Mouse (Mus musculus) E14TG2a.4 (cell line): ENCODE measurements around the gene Ehd3.

Experiments used
- CTCF ChIP-seq: conservative IDR thresholded peaks from 2 replicates; pipeline ENCODE4 v1.5.1; 2014; ENCODE audit warnings: low read length
- NANOG ChIP-seq: IDR thresholded peaks from 2 replicates; pipeline ENCODE4 v1.6.1; 2014; ENCODE audit warnings: borderline replicate concordance, low read length, mixed read lengths
- POU5F1 ChIP-seq: IDR thresholded peaks from 2 replicates; pipeline ENCODE4 v1.6.1; 2014; ENCODE audit warnings: low read length, borderline replicate concordance

DNA sequence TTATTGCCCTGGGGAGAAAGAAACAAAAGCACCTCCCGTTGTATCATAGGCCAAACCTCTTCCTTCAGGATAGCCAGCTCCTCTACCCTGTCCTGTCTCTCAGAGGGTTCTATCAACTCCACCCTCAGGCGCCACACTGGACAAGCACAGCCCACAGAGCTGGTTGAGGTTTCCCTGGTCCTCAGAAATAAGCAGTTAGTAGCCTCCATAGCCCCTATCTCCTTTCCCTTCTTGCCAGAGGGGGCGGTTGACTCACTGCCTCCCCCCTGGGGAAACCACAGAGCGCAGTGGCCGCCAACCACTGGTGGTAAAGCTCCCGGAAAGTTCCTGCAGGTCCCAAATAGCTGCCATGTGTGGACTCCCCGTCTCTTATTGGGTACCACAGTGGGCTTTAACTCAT is 71.7 kb downstream of the Ehd3 start:
- no peak for TF ChIP-seq CTCF
- TF ChIP-seq POU5F1, result no peak
- TF ChIP-seq NANOG, result no peak
